In genomic region chr5:136244762-136245540, GRCm38 (mm10) we compare ENCODE assay signal across 8 mouse cellular contexts. TPM values are rescaled to one million over a fixed set of nuclear protein-coding genes. Genes with fewer than 3 reads are reported as not detected.
DNase-seq lines count a peak whose midpoint lies in the region; ATAC-seq and TF ChIP-seq lines count a peak whose summit lies in the region.

No protein-coding gene starts in this region.

- H3K9me3 ChIP-seq in ES-Bruce4 (replicated peaks; ENCODE audit: control insufficient read depth, insufficient read depth, low read length, poor library complexity, severe bottlenecking) = no peaks in the 10 kb centered on the region
- no peaks in the 10 kb centered on the region for H3K9me3 ChIP-seq in hindbrain, embryonic 11.5 days (ENCODE audit: control insufficient read depth, low read length)
- H3K9me3 ChIP-seq in lung, postnatal 0 days (ENCODE audit: low read length) = no peaks in the 10 kb centered on the region

- TF ChIP-seq EP300 in ES-Bruce4 (IDR thresholded peaks at IDR 0.05; ENCODE audit: insufficient read depth, low read depth, low read length) = no peak
- peak; percentile 10; the same call in 1 of the 2 replicates for TF ChIP-seq EP300 in lung, postnatal 0 days (IDR thresholded peaks at IDR 0.05)

- peak overlapping the region; percentile 89 for H3K4me2 ChIP-seq in hindbrain, embryonic 11.5 days (replicated peaks; ENCODE audit: low read depth, low read length)
- H3K4me2 ChIP-seq in lung, postnatal 0 days (replicated peaks; ENCODE audit: low read depth, low read length) = peak overlapping the region; percentile 94

- no peaks in the 10 kb centered on the region for H3K36me3 ChIP-seq in ES-Bruce4 (ENCODE audit: control insufficient read depth, insufficient read depth, low read length, poor library complexity, severe bottlenecking)
- no peaks in the 10 kb centered on the region for H3K36me3 ChIP-seq in hindbrain, embryonic 11.5 days (ENCODE audit: control insufficient read depth, insufficient read depth, low read length)
- no peaks in the 10 kb centered on the region for H3K36me3 ChIP-seq in lung, postnatal 0 days (ENCODE audit: insufficient read depth, low read length)

- DNase-seq in cerebellum, adult 2 months = peak; percentile 66 to 70
- DNase-seq in frontal cortex, adult 2 months (ENCODE audit: extremely low spot score in 1 of 2, low spot score in 1 of 2) = peak; percentile 64 to 87
- peak; percentile 88 for DNase-seq in hindbrain, embryonic 11.5 days (ENCODE audit: low spot score)
- DNase-seq in layer of hippocampus, postnatal 10 days (ENCODE audit: low spot score in 2 of 2) = peak; percentile 83 to 91
- DNase-seq in lung, postnatal 0 days (ENCODE audit: low spot score) = peak; percentile 87
- peak; percentile 62 for DNase-seq in ovary, postnatal 10 days (ENCODE audit: low spot score)
- DNase-seq in thymus, postnatal 10 days (ENCODE audit: low spot score in 2 of 2) = peak; percentile 43 to 66

- ATAC-seq in hindbrain, embryonic 11.5 days (ENCODE audit: low FRiP score) = peak; percentile 78
- peak; percentile 88 for ATAC-seq in lung, postnatal 0 days

- H3K27ac ChIP-seq in ES-Bruce4 (ENCODE audit: insufficient read depth, low read length) = no peak overlapping the region
- H3K27ac ChIP-seq in cerebellum, adult 2 months (ENCODE audit: insufficient read depth, low read length) = no peak overlapping the region
- peak overlapping the region; percentile 85 for H3K27ac ChIP-seq in hindbrain, embryonic 11.5 days (ENCODE audit: low read depth, low read length)
- peak overlapping the region; percentile 68; the same call in 1 of the 2 replicates for H3K27ac ChIP-seq in lung, postnatal 0 days (ENCODE audit: low read length)

- TF ChIP-seq POLR2A in ES-Bruce4 (IDR thresholded peaks at IDR 0.05; ENCODE audit: insufficient read depth, low read length) = no peak
- no peak for TF ChIP-seq POLR2A in cerebellum, adult 2 months (IDR thresholded peaks at IDR 0.05; ENCODE audit: borderline replicate concordance, insufficient read depth, low read length)

- WGBS in cerebellum, adult 2 months = under 1% methylated on average over 52 of the region's 57 CpGs
- WGBS in hindbrain, embryonic 11.5 days = 0% methylated on average over 38 of the region's 57 CpGs
- under 1% methylated on average over 44 of the region's 57 CpGs for WGBS in lung, postnatal 0 days

- no peak for TF ChIP-seq CTCF in ES-Bruce4 (IDR thresholded peaks at IDR 0.05; ENCODE audit: low read depth, low read length)
- TF ChIP-seq CTCF in cerebellum, adult 2 months (IDR thresholded peaks at IDR 0.05; ENCODE audit: borderline replicate concordance, insufficient read depth, low read depth, low read length) = no peak
- peak; percentile 24; the same call in 1 of the 2 replicates for TF ChIP-seq CTCF in lung, postnatal 0 days (IDR thresholded peaks at IDR 0.05)

- H3K4me1 ChIP-seq in ES-Bruce4 (ENCODE audit: control insufficient read depth, insufficient read depth, low read length) = no peaks in the 10 kb centered on the region
- H3K4me1 ChIP-seq in cerebellum, adult 2 months (ENCODE audit: control insufficient read depth, insufficient read depth, low read length) = no peaks in the 10 kb centered on the region
- 0 out of 2 replicates have a peak, but pooled peaks cover 4% of the 10 kb centered on the region for H3K4me1 ChIP-seq in hindbrain, embryonic 11.5 days (replicated peaks; ENCODE audit: control insufficient read depth, insufficient read depth, low read length)
- H3K4me1 ChIP-seq in lung, postnatal 0 days (ENCODE audit: insufficient read depth, low read depth, low read length) = peaks cover 7% of the 10 kb centered on the region

- H3K4me3 ChIP-seq in ES-Bruce4 (ENCODE audit: low read depth, low read length) = peak overlapping the region; percentile 80
- peak overlapping the region; percentile 79 for H3K4me3 ChIP-seq in cerebellum, adult 2 months (replicated peaks; ENCODE audit: insufficient read depth, low read depth, low read length)
- H3K4me3 ChIP-seq in hindbrain, embryonic 11.5 days (ENCODE audit: low read depth, low read length) = peak overlapping the region; percentile 69
- H3K4me3 ChIP-seq in lung, postnatal 0 days (ENCODE audit: low read depth, low read length) = peak overlapping the region; percentile 65

- H3K27me3 ChIP-seq in ES-Bruce4 (ENCODE audit: control insufficient read depth, insufficient read depth, low read length, poor library complexity, severe bottlenecking) = no peaks in the 10 kb centered on the region
- no peaks in the 10 kb centered on the region for H3K27me3 ChIP-seq in cerebellum, adult 2 months (ENCODE audit: control insufficient read depth, insufficient read depth, low read length)
- H3K27me3 ChIP-seq in hindbrain, embryonic 11.5 days (ENCODE audit: control insufficient read depth, insufficient read depth, low read length) = no peaks in the 10 kb centered on the region
- H3K27me3 ChIP-seq in lung, postnatal 0 days (replicated peaks; ENCODE audit: insufficient read depth, low read length) = no peaks in the 10 kb centered on the region

- H3K9ac ChIP-seq in ES-Bruce4 (ENCODE audit: low read depth, poor library complexity, severe bottlenecking) = peak overlapping the region; percentile 85
- peak overlapping the region; percentile 75 for H3K9ac ChIP-seq in hindbrain, embryonic 11.5 days (ENCODE audit: low read depth, low read length)
- H3K9ac ChIP-seq in lung, postnatal 0 days (replicated peaks; ENCODE audit: low read depth) = peak overlapping the region; percentile 34

RNA-seq across cellular contexts. Expression of gene Sh2b2, which starts 1.4 kb away (rescaled TPM):
- polyA plus RNA-seq in ES-Bruce4 (2011; ENCODE audit: insufficient read depth, insufficient read length, low read depth, missing spikeins) = 2.3 and 2.7 TPM in 2 replicates
- polyA plus RNA-seq in cerebellum, adult 2 months (2012; rRNA removed) = 8.1 and 8.3 TPM in 2 replicates
- 11.2 and 12.1 TPM in 2 replicates for polyA plus RNA-seq in frontal cortex, adult 2 months (2012; rRNA removed)
- 9.9 and 11.2 TPM in 2 replicates for polyA plus RNA-seq in hindbrain, embryonic 11.5 days (2014; fragmentation: Nextera tagmentation; extraction: Ambion mirVana)
- 10 to 100 TPM; 13.2 to 13.4 TPM for total RNA-seq in layer of hippocampus, postnatal 10 days (2021)
- 1.5 and 1.8 TPM in 2 replicates for polyA plus RNA-seq in lung, postnatal 0 days (2015; fragmentation: Nextera tagmentation; extraction: Ambion mirVana)

RNA-seq across cellular contexts. Expression of gene Prkrip1, which starts 46.2 kb away (rescaled TPM):
- 45.3 and 48.3 TPM in 2 replicates for polyA plus RNA-seq in ES-Bruce4 (2011; ENCODE audit: insufficient read depth, insufficient read length, low read depth, missing spikeins)
- 36.2 and 38.0 TPM in 2 replicates for polyA plus RNA-seq in cerebellum, adult 2 months (2012; rRNA removed)
- polyA plus RNA-seq in frontal cortex, adult 2 months (2012; rRNA removed) = 38.4 and 41.2 TPM in 2 replicates
- 86.1 and 87.6 TPM in 2 replicates for polyA plus RNA-seq in hindbrain, embryonic 11.5 days (2014; fragmentation: Nextera tagmentation; extraction: Ambion mirVana)
- total RNA-seq in layer of hippocampus, postnatal 10 days (2021) = 10 to 100 TPM; 45.2 to 46.3 TPM
- polyA plus RNA-seq in lung, postnatal 0 days (2015; fragmentation: Nextera tagmentation; extraction: Ambion mirVana) = 32.9 and 37.7 TPM in 2 replicates

Comparison
In these comparisons a context has a peak if more than half of its experiments do, and no peak if none do; other contexts are left out.
1. H3K27ac ChIP-seq: peak in hindbrain, embryonic 11.5 days (single experiment) and lung, postnatal 0 days (single experiment); none in ES-Bruce4 (single experiment) and cerebellum, adult 2 months (single experiment).
2. H3K9ac ChIP-seq: peak in every context shown above with its lines; median percentile 85 in ES-Bruce4; 75 in hindbrain, embryonic 11.5 days; 34 in lung, postnatal 0 days.
3. Peak in every context shown above with its lines, with median percentiles within 50 percentile points of each other: H3K4me3 ChIP-seq and DNase-seq.